Mouse (Mus musculus) stomach, postnatal 0 days (tissue): ENCODE results near the gene Speg. TPM values are rescaled to one million over a fixed set of nuclear protein-coding genes. Genes with fewer than 3 reads are reported as not detected.

Experiments used
- ATAC-seq: fragments of 200-750 bp; cut with Nextera tagmentation; 2 replicates; pipeline ENCODE4 v1.8.0; 2017; ENCODE audit not compliant: low FRiP score, low TSS enrichment
- DNase-seq: peaks from one replicate; pipeline ENCODE4 v3.0.0-alpha.2; 2016; ENCODE audit warnings: low spot score
- H3K27ac ChIP-seq: fragments of 300-500 bp; sonication (generic); replicated peaks from 2 replicates; pipeline ENCODE4 v1.5.1; 2014; ENCODE audit warnings: mild to moderate bottlenecking, control low read depth
- H3K27me3 ChIP-seq: fragments of 300-500 bp; sonication (generic); 2 replicates; pipeline ENCODE4 v1.6.1; 2014; ENCODE audit warnings: low read length; ENCODE audit not compliant: control insufficient read depth, insufficient read depth
- H3K36me3 ChIP-seq: fragments of 300-500 bp; sonication (generic); 2 replicates; pipeline ENCODE4 v1.6.1; 2014; ENCODE audit warnings: low read length, mixed read lengths; ENCODE audit not compliant: control insufficient read depth, insufficient read depth
- H3K4me1 ChIP-seq: fragments of 300-500 bp; sonication (generic); replicated peaks from 2 replicates; pipeline ENCODE4 v1.6.1; 2014; ENCODE audit warnings: antibody characterized with exemption; ENCODE audit not compliant: control insufficient read depth, insufficient read depth
- H3K4me2 ChIP-seq: fragments of 300-500 bp; sonication (generic); replicated peaks from 2 replicates; pipeline ENCODE4 v1.6.1; 2014; ENCODE audit warnings: low read depth, mild to moderate bottlenecking, control low read depth, moderate library complexity
- H3K4me3 ChIP-seq: fragments of 300-500 bp; sonication (generic); 2 replicates; pipeline ENCODE4 v1.5.1; 2014; ENCODE audit warnings: low read depth, low read length, control low read depth
- H3K9ac ChIP-seq: fragments of 300-500 bp; sonication (generic); 2 replicates; pipeline ENCODE4 v1.6.1; 2014; ENCODE audit warnings: mild to moderate bottlenecking, low read length, control low read depth, mixed read lengths
- H3K9me3 ChIP-seq: fragments of 300-500 bp; sonication (generic); 2 replicates; pipeline ENCODE4 v1.6.1; 2016; ENCODE audit warnings: low read length; ENCODE audit not compliant: control insufficient read depth
- CTCF ChIP-seq: IDR thresholded peaks from 2 replicates; pipeline ENCODE4 v1.5.1; 2016; ENCODE audit warnings: antibody characterized with exemption, low read depth, mild to moderate bottlenecking, moderate library complexity
- EP300 ChIP-seq: optimal IDR thresholded peaks from 2 replicates; pipeline ENCODE3; 2016; ENCODE audit warnings: antibody characterized with exemption
- WGBS: fragments of 180-500 bp; shearing (Covaris S2); extraction: QIAGEN DNeasy Blood & Tissue Kit; methylation state at CpG from one replicate; pipeline ENCODE4 v1.1.7; 2014; 5-methylcytosine and 5-hydroxymethylcytosine counted together
- polyA plus RNA-seq: library from polyadenylated mRNA; unstranded; fragments of >200 nt; fragmentation: Nextera tagmentation; extraction: Ambion mirVana; gene quantifications from 2 replicates; pipeline ENCODE4 v1.2.1, GENCODE M21; 2015

Gene Speg
- polyA plus RNA-seq, 1 experiment from 2014 or later = 30.0 TPM

GRCm38 (mm10) chr1:75400493-75401115 is 25.5 kb downstream of the Speg start:
- Histone ChIP-seq H3K4me1 (peaks cover 7% of the 10 kb centered on the region; the same call in 1 of the 2 replicates), H3K4me3 (peak overlapping the region; percentile 22; the same call in 1 of the 2 replicates), H3K9me3 (no peaks in the 10 kb centered on the region), H3K9ac (peak overlapping the region; percentile 41), H3K36me3 (no peaks in the 10 kb centered on the region; the same call in 1 of the 2 replicates), H3K4me2 (peak overlapping the region; percentile 39), H3K27ac (peak overlapping the region; percentile 88), H3K27me3 (no peaks in the 10 kb centered on the region)
- no peak for DNase-seq
- 44% methylated on average over 6 of the region's 6 CpGs for WGBS
- ATAC-seq = no peak
- TF ChIP-seq CTCF (no peak), EP300 (no peak)

DNA sequence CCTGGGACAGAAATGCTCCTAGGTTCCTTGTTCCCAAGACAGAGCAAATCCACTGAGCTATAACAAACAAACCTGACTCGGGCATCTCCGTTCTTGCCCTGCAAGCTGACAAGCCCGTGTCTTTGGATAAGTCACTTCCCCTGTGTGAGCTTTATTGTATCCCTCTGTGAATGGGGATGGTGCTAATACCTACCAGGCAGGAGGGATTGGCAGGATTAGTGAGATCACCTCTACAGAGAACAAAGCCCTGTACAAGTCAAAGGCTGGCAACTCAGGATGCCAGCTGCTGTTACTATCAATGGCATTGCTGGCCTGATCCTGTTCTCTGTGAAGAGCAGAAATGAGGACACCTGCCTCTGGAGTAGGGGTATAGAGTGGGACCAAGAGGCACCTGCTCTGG is 30.4 kb downstream of the Speg start:
- H3K9ac ChIP-seq = no peak overlapping the region
- H3K27ac ChIP-seq = no peak overlapping the region
- DNase-seq = no peak
- ATAC-seq = no peak
- no peaks in the 10 kb centered on the region for H3K27me3 ChIP-seq
- H3K36me3 ChIP-seq = peaks cover 3% of the 10 kb centered on the region; the same call in 1 of the 2 replicates
- TF ChIP-seq EP300 (no peak), CTCF (no peak)
- 68% methylated on average over 3 of the region's 3 CpGs for WGBS
- no peaks in the 10 kb centered on the region for H3K9me3 ChIP-seq
- no peaks in the 10 kb centered on the region for H3K4me1 ChIP-seq
- H3K4me2 ChIP-seq = no peak overlapping the region
- H3K4me3 ChIP-seq = no peak overlapping the region

GRCm38 (mm10) chr1:75406173-75406572 is 31.1 kb downstream of the Speg start:
- H3K27me3 ChIP-seq = no peaks in the 10 kb centered on the region
- DNase-seq (no peak), ATAC-seq (no peak)

GRCm38 (mm10) chr1:75407056-75407455 is 32.0 kb downstream of the Speg start:
- Histone ChIP-seq H3K4me2 (no peak overlapping the region), H3K27ac (no peak overlapping the region), H3K36me3 (peaks cover 3% of the 10 kb centered on the region; the same call in 1 of the 2 replicates), H3K4me3 (no peak overlapping the region), H3K27me3 (no peaks in the 10 kb centered on the region), H3K4me1 (no peaks in the 10 kb centered on the region), H3K9ac (no peak overlapping the region), H3K9me3 (no peaks in the 10 kb centered on the region)
- ATAC-seq = no peak
- 87% methylated on average over 9 of the region's 9 CpGs for WGBS
- no peak for DNase-seq
- TF ChIP-seq EP300 (no peak), CTCF (no peak)

More at GRCm38 (mm10) chr1:75406173-75406572, 31.1 kb downstream of the Speg start:
- H3K9ac ChIP-seq = no peak overlapping the region
- no peak overlapping the region for H3K4me2 ChIP-seq
- 93% methylated on average over 15 of the region's 15 CpGs for WGBS
- TF ChIP-seq CTCF (no peak), EP300 (no peak)
- H3K27ac ChIP-seq = no peak overlapping the region
- no peak overlapping the region for H3K4me3 ChIP-seq
- no peaks in the 10 kb centered on the region for H3K4me1 ChIP-seq
- H3K36me3 ChIP-seq = peaks cover 3% of the 10 kb centered on the region; the same call in 1 of the 2 replicates
- no peaks in the 10 kb centered on the region for H3K9me3 ChIP-seq

DNA sequence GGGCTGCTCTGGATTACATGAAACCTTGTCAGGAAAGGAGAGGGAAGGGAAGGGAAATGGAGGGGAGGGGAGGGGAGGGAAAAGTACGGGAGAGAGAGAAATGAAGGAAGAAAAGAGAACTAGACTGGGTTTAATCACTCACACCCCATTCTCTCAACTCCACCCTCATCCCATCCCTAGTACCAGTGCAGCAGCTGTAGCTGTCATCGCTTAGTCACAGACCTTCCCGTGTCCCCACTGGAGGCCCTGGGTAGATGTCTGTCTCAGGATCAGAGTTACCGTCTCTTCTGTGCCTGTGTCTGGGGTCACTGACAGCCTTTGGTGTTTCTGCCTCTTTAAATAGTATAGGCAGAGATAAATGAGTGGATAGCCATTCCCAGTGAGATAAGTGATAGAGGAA is 33.1 kb downstream of the Speg start:
- no peak overlapping the region for H3K4me2 ChIP-seq
- WGBS = 68% methylated on average over 4 of the region's 4 CpGs

DNA sequence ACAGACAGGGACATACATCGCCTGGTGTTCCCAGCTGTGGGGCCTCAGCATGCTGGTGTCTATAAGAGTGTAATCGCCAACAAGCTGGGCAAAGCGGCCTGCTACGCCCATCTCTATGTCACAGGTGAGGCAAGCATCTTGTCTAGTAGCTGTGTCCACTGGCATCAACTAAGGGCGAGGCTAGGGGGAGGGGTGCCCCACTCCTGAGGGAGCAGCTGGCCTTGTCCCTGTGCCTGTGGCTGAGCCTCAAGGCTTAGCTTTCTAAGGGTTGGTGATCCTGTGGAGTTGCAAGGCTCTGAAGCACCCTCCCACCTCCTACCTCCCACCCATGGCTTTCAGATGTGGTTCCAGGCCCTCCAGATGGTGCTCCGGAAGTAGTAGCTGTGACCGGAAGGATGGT is 34.9 kb downstream of the Speg start:
- DNase-seq (no peak), ATAC-seq (no peak)
- Histone ChIP-seq H3K4me1 (no peaks in the 10 kb centered on the region), H3K9me3 (no peaks in the 10 kb centered on the region), H3K4me2 (no peak overlapping the region), H3K27me3 (no peaks in the 10 kb centered on the region), H3K36me3 (peaks cover 3% of the 10 kb centered on the region; the same call in 1 of the 2 replicates), H3K9ac (no peak overlapping the region), H3K27ac (no peak overlapping the region), H3K4me3 (no peak overlapping the region)
- no peak for TF ChIP-seq CTCF
- TF ChIP-seq EP300 = no peak
- 87% methylated on average over 7 of the region's 7 CpGs for WGBS

More for the DNA sequence above, 33.1 kb downstream of the Speg start:
- H3K36me3 ChIP-seq = peaks cover 3% of the 10 kb centered on the region; the same call in 1 of the 2 replicates
- no peaks in the 10 kb centered on the region for H3K4me1 ChIP-seq
- no peak overlapping the region for H3K9ac ChIP-seq
- H3K27ac ChIP-seq = no peak overlapping the region
- ATAC-seq = no peak
- DNase-seq = no peak
- no peaks in the 10 kb centered on the region for H3K9me3 ChIP-seq
- no peak for TF ChIP-seq EP300
- TF ChIP-seq CTCF = no peak
- no peak overlapping the region for H3K4me3 ChIP-seq
- no peaks in the 10 kb centered on the region for H3K27me3 ChIP-seq
